Mouse (Mus musculus) central nervous system, embryonic 11.5 days (tissue): Measurements from ENCODE around the gene Zfp72. TPM values are rescaled to one million over a fixed set of nuclear protein-coding genes. Genes with fewer than 3 reads are reported as not detected.

Experiments
- polyA plus RNA-seq: library from polyadenylated mRNA; depleted of rRNA; stranded (reverse); fragments of >200 nt; gene quantifications from 2 replicates; pipeline ENCODE4 v1.2.3, GENCODE M21; 2012; rRNA removed

Zfp72 gene
- polyA plus RNA-seq = 1.2 and 1.8 TPM in 2 replicates

DNA sequence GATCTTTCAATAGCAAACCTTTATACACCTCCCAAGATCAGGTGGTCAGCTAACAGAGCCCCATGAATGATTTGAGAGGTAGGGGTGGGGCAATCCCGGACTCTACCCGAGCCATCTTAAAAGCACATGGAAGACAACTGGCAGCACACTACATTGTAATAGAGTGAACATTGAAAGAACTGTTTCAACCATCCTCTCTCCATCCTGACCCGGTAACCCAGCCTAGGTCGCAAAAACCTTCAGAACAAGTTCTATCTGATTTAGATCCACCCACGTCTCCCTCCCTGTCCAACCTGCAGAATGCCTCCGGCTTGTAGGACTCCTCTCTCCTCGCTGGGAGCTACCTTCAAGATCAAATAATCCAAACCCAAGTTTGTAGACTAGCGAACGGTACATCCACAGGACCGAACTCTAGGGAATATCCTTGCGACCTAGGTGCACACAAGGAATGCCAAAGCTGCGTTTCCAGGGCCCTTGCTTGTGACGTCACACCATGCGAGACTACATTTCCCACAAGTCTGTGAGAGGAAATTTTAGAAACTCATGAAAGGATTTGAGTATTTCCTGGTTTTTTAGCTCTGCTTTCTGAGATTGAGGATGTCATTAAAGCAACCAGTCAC is at the start of gene Zfp72:
TSS of gene Zfp72 (minus strand) at position 466 of the 620 bp plus-strand sequence.

DNA sequence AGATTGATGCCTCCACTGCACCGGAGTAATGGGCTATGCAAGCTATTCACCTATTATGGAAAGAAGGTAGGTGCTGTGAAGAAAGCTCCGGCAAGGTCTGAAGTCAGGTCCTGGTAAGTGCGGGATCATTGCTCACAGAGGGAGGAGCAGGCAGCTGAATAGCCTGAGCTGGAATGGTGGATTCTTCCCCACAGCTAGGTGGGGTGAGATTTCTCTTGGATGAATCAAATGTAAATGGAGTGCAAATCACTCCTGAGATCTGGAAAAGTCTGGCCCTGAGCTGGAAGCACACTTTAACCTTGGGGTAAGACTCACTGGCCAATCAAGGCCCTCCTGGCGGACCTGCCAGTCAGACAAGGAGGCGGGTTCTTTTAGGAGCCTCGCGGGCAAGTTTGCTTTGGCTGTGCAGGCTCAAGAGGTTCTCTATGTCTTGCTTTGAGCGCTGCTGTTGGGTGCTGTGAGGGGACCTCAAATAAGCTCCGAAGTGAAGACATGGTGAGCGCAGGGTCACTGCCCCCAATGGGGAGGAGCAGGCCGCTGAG is 8.7 kb upstream of the Zfp72 start, which contains the start of gene Ftl1-ps1:
TSS of gene Ftl1-ps1 (plus strand) at position 397 of the 542 bp plus-strand sequence.

DNA sequence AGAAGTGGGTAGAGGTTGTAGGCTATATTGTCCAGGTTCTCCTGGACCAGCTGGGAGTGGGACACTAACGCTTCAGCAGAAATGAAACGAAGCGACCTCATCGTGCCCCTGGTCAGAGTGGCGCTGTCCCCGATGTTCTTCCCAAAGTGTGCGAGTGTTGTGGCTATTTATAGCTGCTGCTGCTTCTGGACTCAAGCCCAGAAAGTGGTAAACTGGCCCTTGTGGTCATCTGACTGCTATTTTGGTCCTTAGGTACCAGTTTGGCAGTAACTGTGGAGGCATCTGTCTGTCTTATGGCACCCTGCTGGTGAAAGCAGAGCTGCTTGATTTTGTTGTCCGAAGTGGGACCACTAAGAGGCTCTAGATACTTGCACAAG is 26.8 kb downstream of the Zfp72 start, which contains the start of gene Lrrc14b:
TSS of gene Lrrc14b (minus strand) at position 147 of the 377 bp plus-strand sequence.

DNA sequence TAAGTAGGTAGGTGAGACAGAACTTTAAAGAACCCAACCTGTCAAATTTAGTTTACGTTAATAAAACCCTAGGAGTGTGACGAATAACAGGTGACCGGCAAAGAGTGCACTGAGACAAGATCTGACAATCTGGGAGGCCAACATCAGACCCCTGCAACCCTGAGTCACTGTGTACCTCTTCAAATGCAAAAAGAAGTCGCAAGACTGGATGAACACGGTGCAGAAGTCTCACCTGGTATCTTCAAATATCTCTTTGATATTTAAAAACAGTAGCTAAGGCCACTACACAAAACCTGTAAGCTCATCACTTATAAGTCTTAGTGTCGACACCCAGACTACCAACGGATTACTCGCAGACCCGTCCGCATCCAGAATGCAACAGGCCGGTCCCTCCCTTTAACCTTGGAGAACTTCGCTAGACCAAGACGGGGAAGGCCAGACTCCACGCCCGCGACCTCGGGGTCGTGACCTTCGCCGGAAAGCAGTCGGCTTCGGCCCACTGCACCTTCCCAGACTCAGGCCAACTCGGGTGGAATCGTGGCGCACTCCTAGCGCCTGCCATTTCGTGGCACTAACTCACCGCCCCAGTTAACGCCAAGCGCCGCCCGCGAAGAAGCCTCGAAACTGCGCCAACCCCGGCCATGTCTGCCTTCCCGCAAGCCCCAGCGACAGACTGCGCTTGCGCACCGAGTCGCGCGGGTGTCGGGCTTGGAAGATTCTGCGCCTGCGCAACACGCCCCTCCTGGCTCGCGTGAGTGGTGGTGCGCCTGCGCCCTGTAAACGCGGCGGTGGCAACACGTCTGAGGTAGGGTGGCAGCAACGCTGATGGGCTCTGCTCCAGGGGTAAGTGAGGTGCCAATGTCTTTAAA is 40.8 kb downstream of the Zfp72 start, which contains the start of the genes Sdha and Ccdc127:
TSS of gene Sdha (minus strand) at position 715 of the 869 bp plus-strand sequence.
TSS of gene Ccdc127 (plus strand) at position 744 of the 869 bp plus-strand sequence.

Other genes starting within 250 kb of the Zfp72 start
- gene Exoc3, start 182.1 kb downstream of the Zfp72 start, polyA plus RNA-seq = 50.8 and 83.6 TPM in 2 replicates
- 1.4 and 2.2 TPM in 2 replicates for gene Ahrr, start 98.5 kb downstream of the Zfp72 start, polyA plus RNA-seq
- 78.0 and 119 TPM in 2 replicates for gene Pdcd6, start 73.3 kb downstream of the Zfp72 start, polyA plus RNA-seq
- gene Sdha, start 40.6 kb downstream of the Zfp72 start, polyA plus RNA-seq = 142 and 157 TPM in 2 replicates
- gene Ccdc127, start 40.5 kb downstream of the Zfp72 start, polyA plus RNA-seq = 28.5 and 48.1 TPM in 2 replicates
- gene Lrrc14b, start 26.8 kb downstream of the Zfp72 start, polyA plus RNA-seq = 0.06 and 0.30 TPM in 2 replicates
- 35.2 and 45.0 TPM in 2 replicates for gene Ftl1-ps1, start 8.9 kb upstream of the Zfp72 start, polyA plus RNA-seq
- 6.1 and 12.2 TPM in 2 replicates for gene Zfp825, start 103.2 kb upstream of the Zfp72 start, polyA plus RNA-seq
- 3.3 and 4.3 TPM in 2 replicates for gene Erap1, start 248.7 kb upstream of the Zfp72 start, polyA plus RNA-seq